Mouse (Mus musculus): ENCODE data around the gene Olfml2a. TPM values are rescaled to one million over a fixed set of nuclear protein-coding genes. Genes with fewer than 3 reads are reported as not detected.

The Olfml2a gene
- total and polyA plus RNA-seq, 3 experiments: 0.05 TPM; not detected in 2

- DNase-seq (ENCODE audit: low spot score): no peak
- H3K4me3 ChIP-seq (ENCODE audit: low read depth, low read length): no peak overlapping the region
- TF ChIP-seq GATA2 (IDR thresholded peaks at IDR 0.05; ENCODE audit: borderline replicate concordance, low read depth, low read length): no peak
- TF ChIP-seq GATA1 (IDR thresholded peaks at IDR 0.05; ENCODE audit: borderline replicate concordance, low read length): no peak
- no peak for TF ChIP-seq POLR2AphosphoS5 (IDR thresholded peaks at IDR 0.05; ENCODE audit: insufficient replicate concordance, low read depth, low read length)
- TF ChIP-seq TAL1 (conservative IDR thresholded peaks at IDR 0.05; ENCODE audit: low read depth, low read length): no peak
- no peak for TF ChIP-seq CTCF (IDR thresholded peaks at IDR 0.05; ENCODE audit: low read depth, low read length)
- H3K27me3 ChIP-seq (ENCODE audit: insufficient read depth, low read length): no peaks in the 10 kb centered on the region
- H3K4me1 ChIP-seq (ENCODE audit: insufficient read depth, low read depth, low read length): no peaks in the 10 kb centered on the region; the same call in 1 of the 2 replicates
- no peak for ATAC-seq (ENCODE audit: extremely low read depth, insufficient number of reproducible peaks, low FRiP score, poor library complexity, severe bottlenecking)
- H3K36me3 ChIP-seq (replicated peaks): no peaks in the 10 kb centered on the region
- no peaks in the 10 kb centered on the region for H3K9me3 ChIP-seq (replicated peaks)
Observed at GRCm38 (mm10) chr2:38914965-38915364, 16.8 kb upstream of the Olfml2a start.

GRCm38 (mm10) chr2:38916947-38917691 lies 14.7 kb upstream of the Olfml2a start:
- H3K4me3 ChIP-seq (ENCODE audit: low read depth, low read length): no peak overlapping the region
- TF ChIP-seq CTCF (IDR thresholded peaks at IDR 0.05; ENCODE audit: low read depth, low read length): no peak
- TF ChIP-seq GATA1 (IDR thresholded peaks at IDR 0.05; ENCODE audit: borderline replicate concordance, low read length): no peak
- TF ChIP-seq TAL1 (conservative IDR thresholded peaks at IDR 0.05; ENCODE audit: low read depth, low read length): no peak
- TF ChIP-seq GATA2 (IDR thresholded peaks at IDR 0.05; ENCODE audit: borderline replicate concordance, low read depth, low read length): no peak
- TF ChIP-seq POLR2AphosphoS5 (IDR thresholded peaks at IDR 0.05; ENCODE audit: insufficient replicate concordance, low read depth, low read length): no peak
- DNase-seq (ENCODE audit: low spot score): no peak
- no peaks in the 10 kb centered on the region; the same call in 1 of the 2 replicates for H3K4me1 ChIP-seq (ENCODE audit: insufficient read depth, low read depth, low read length)
- no peaks in the 10 kb centered on the region for H3K27me3 ChIP-seq (ENCODE audit: insufficient read depth, low read length)
- ATAC-seq (ENCODE audit: extremely low read depth, insufficient number of reproducible peaks, low FRiP score, poor library complexity, severe bottlenecking): no peak
- no peaks in the 10 kb centered on the region for H3K9me3 ChIP-seq (replicated peaks)
- no peaks in the 10 kb centered on the region for H3K36me3 ChIP-seq (replicated peaks)

GRCm38 (mm10) chr2:38921374-38921773 lies 10.4 kb upstream of the Olfml2a start:
- TF ChIP-seq POLR2AphosphoS5 (IDR thresholded peaks at IDR 0.05; ENCODE audit: insufficient replicate concordance, low read depth, low read length) (no peak), CTCF (IDR thresholded peaks at IDR 0.05; ENCODE audit: low read depth, low read length) (no peak)
- DNase-seq (ENCODE audit: low spot score) (no peak), ATAC-seq (ENCODE audit: extremely low read depth, insufficient number of reproducible peaks, low FRiP score, poor library complexity, severe bottlenecking) (no peak)
- peaks cover 21% of the 10 kb centered on the region for H3K27me3 ChIP-seq (ENCODE audit: insufficient read depth, low read length)
- H3K9me3 ChIP-seq (replicated peaks): no peaks in the 10 kb centered on the region
- no peak overlapping the region for H3K4me3 ChIP-seq (ENCODE audit: low read depth, low read length)
- no peaks in the 10 kb centered on the region for H3K36me3 ChIP-seq (replicated peaks)
- peaks cover 12% of the 10 kb centered on the region for H3K4me1 ChIP-seq (ENCODE audit: insufficient read depth, low read depth, low read length)

GRCm38 (mm10) chr2:38923471-38923870 lies 8.3 kb upstream of the Olfml2a start:
- DNase-seq (ENCODE audit: low spot score) (no peak), ATAC-seq (ENCODE audit: extremely low read depth, insufficient number of reproducible peaks, low FRiP score, poor library complexity, severe bottlenecking) (no peak)
- H3K4me1 ChIP-seq (ENCODE audit: insufficient read depth, low read depth, low read length): peaks cover 16% of the 10 kb centered on the region
- no peak overlapping the region for H3K4me3 ChIP-seq (ENCODE audit: low read depth, low read length)
- H3K36me3 ChIP-seq (replicated peaks): no peaks in the 10 kb centered on the region
- H3K27me3 ChIP-seq (ENCODE audit: insufficient read depth, low read length): peaks cover 24% of the 10 kb centered on the region
- no peaks in the 10 kb centered on the region for H3K9me3 ChIP-seq (replicated peaks)
- TF ChIP-seq CTCF (IDR thresholded peaks at IDR 0.05; ENCODE audit: low read depth, low read length) (no peak), GATA2 (IDR thresholded peaks at IDR 0.05; ENCODE audit: borderline replicate concordance, low read depth, low read length) (no peak), TAL1 (conservative IDR thresholded peaks at IDR 0.05; ENCODE audit: low read depth, low read length) (no peak), GATA1 (IDR thresholded peaks at IDR 0.05; ENCODE audit: borderline replicate concordance, low read length) (no peak), POLR2AphosphoS5 (IDR thresholded peaks at IDR 0.05; ENCODE audit: insufficient replicate concordance, low read depth, low read length) (no peak)

- DNase-seq (ENCODE audit: low spot score): no peak
- no peaks in the 10 kb centered on the region for H3K36me3 ChIP-seq (replicated peaks)
- no peaks in the 10 kb centered on the region for H3K9me3 ChIP-seq (replicated peaks)
- H3K4me3 ChIP-seq (ENCODE audit: low read depth, low read length): no peak overlapping the region
- no peak for TF ChIP-seq GATA2 (IDR thresholded peaks at IDR 0.05; ENCODE audit: borderline replicate concordance, low read depth, low read length)
- TF ChIP-seq TAL1 (conservative IDR thresholded peaks at IDR 0.05; ENCODE audit: low read depth, low read length): no peak
- TF ChIP-seq CTCF (IDR thresholded peaks at IDR 0.05; ENCODE audit: low read depth, low read length): no peak
- no peak for TF ChIP-seq POLR2AphosphoS5 (IDR thresholded peaks at IDR 0.05; ENCODE audit: insufficient replicate concordance, low read depth, low read length)
- no peak for TF ChIP-seq GATA1 (IDR thresholded peaks at IDR 0.05; ENCODE audit: borderline replicate concordance, low read length)
- ATAC-seq (ENCODE audit: extremely low read depth, insufficient number of reproducible peaks, low FRiP score, poor library complexity, severe bottlenecking): no peak
- peaks cover 26% of the 10 kb centered on the region for H3K27me3 ChIP-seq (ENCODE audit: insufficient read depth, low read length)
- H3K4me1 ChIP-seq (ENCODE audit: insufficient read depth, low read depth, low read length): peaks cover 16% of the 10 kb centered on the region
Observed at GRCm38 (mm10) chr2:38923911-38924310, 7.9 kb upstream of the Olfml2a start.

GRCm38 (mm10) chr2:38924571-38924970 lies 7.2 kb upstream of the Olfml2a start:
- Histone ChIP-seq H3K9me3 (replicated peaks) (no peaks in the 10 kb centered on the region), H3K4me1 (ENCODE audit: insufficient read depth, low read depth, low read length) (peaks cover 16% of the 10 kb centered on the region), H3K4me3 (ENCODE audit: low read depth, low read length) (no peak overlapping the region), H3K36me3 (replicated peaks) (no peaks in the 10 kb centered on the region), H3K27me3 (ENCODE audit: insufficient read depth, low read length) (peaks cover 26% of the 10 kb centered on the region)
- ATAC-seq (ENCODE audit: extremely low read depth, insufficient number of reproducible peaks, low FRiP score, poor library complexity, severe bottlenecking) (no peak), DNase-seq (ENCODE audit: low spot score) (no peak)
- TF ChIP-seq CTCF (IDR thresholded peaks at IDR 0.05; ENCODE audit: low read depth, low read length): no peak
- TF ChIP-seq GATA1 (IDR thresholded peaks at IDR 0.05; ENCODE audit: borderline replicate concordance, low read length): no peak
- TF ChIP-seq GATA2 (IDR thresholded peaks at IDR 0.05; ENCODE audit: borderline replicate concordance, low read depth, low read length): no peak
- TF ChIP-seq TAL1 (conservative IDR thresholded peaks at IDR 0.05; ENCODE audit: low read depth, low read length): no peak
- TF ChIP-seq POLR2AphosphoS5 (IDR thresholded peaks at IDR 0.05; ENCODE audit: insufficient replicate concordance, low read depth, low read length): no peak

Data from G1E (cell line).